Mouse (Mus musculus) retina, adult 2 months (tissue): ENCODE results near the gene Med27.

Experiments used
- DNase-seq: peaks from one replicate; pipeline ENCODE4 v3.0.0-alpha.2; 2012; ENCODE audit warnings: low read depth, low spot score

Gene Med27

DNA sequence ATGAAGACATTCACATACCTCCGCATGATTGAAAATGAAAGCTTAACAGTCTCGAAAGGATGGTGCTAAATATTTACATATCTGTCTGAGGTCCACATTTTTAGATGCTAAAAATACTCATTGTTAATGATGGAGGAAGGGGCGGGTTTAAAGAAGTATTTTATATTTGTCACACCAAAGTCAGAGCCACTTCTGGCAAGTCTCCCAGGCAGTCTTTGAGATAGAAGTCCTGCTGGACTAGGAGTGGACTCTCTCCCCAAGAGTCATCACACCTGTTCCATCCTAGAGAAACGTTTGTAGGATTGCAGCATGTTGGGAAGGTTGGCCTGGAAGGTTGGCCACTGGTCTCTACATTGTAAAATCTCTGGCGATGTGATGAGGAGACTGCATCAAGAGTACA, 90.5 kb downstream of the Med27 start:
- no peak for DNase-seq

DNA sequence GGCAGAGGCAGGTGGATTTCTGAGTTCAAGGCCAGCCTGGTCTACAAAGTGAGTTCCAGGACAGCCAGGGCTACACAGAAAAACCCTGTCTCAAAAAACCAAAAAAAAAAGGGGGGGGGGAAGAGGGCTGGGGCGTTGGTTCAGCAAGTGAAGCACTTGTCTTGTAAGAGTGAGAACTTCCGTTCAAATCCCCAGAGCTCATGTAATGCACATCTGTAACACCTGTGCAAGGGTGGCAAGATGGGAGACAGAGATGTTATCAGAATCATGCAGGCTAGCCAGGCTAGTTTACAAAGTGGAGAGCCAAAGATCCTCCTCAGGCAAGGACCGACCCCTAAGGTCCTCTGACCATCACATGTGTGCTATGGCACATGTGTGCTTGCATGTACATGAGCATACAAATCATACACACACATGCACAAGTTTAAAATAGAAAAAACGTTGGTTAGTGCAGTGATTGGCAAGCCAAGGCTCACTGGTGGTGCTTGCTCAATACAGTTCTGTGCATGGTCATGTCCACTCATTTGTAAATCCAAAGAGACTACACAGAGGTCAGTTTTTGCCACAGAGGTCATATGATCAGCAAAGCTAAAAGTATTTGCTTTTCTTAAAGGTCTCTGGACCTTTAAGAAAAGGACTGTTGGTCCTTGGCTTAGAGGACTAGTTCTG, 91.4 kb downstream of the Med27 start:
- DNase-seq, result no peak

DNA sequence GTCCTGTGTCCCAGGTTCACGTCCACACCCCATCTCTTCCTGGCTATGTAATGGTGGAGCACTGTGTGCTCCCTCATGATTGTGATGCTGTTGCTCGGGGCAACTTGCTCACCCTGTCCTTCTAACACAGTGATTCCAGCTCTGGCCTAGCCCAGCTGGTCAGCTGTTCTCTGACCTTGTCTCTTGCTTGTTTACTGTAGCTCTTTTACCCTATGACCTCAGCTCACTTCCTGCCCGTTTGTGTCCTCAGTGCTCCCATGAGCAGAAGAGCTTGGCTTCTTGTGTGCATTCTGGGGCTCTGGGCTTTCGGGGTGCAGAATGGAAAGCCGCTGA, 91.9 kb downstream of the Med27 start:
- DNase-seq, result no peak

DNA sequence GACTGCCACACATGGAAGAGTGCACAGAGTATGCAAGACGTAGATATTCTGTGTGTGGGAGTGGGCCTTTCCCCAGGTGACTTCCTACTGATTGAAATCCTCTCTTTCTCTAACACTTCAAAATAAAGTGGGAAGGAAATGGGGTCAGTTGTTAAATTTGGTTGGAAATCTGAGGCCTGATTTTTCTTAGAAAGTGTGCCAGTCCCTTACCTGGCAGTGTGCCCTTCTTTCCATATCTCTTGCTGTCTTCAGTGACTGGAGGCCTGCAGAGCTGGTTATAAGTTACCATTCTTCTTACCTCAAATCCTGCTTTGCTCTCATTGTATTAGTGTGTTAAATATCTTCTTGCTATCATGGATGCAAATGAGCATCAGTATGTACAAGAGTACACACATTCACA, 92.4 kb downstream of the Med27 start:
- no peak for DNase-seq

DNA sequence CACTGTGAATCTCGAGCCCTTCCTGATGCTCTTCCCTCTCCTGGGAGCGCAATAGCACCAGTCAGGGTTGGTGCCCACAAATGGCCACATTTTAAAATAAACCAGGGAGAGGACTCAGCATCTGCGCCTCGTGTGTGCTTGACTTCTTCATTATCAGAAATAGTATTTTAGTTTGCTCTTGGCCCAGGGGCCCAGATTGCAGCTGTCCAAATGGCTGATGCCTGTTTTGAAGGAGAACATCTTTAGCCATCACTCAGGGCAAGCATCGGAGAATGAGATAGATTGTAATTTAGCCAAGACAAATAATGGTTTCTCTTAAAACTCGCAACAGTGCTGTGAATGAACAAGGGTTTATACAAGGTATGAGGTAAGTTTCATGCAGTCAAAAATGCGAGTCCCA, 92.8 kb downstream of the Med27 start:
- no peak for DNase-seq

DNA sequence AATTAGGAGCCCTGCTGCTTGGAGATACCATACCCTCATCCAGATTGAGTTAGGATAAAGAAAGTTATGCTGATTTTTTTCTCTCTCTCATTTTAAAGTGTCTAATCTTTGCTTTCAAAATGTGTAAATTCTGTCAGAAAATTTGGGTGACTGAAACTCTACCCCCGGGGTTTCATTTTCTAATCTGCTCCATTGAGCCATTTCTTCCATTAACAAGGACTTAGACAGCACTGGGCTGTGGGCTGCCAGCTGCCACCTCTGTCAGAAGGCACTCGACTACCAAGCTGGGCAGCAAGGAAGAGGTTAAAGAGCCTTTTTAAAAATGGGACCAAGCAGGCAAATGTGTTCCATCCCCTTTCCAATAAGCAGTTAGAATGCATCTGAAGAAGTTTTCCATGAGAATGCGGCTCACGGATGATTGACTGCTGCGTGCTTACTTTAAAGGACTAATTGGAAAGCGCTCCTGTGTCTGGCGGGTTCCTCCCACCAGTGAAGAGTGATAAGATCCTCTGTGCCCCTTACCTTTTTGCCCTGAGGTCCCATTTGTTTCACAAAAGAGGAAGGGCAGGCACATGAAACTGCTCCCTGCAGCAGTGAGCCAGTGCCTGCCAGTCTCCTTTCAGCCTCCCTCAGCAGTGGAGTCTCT, 93.4 kb downstream of the Med27 start:
- no peak for DNase-seq

DNA sequence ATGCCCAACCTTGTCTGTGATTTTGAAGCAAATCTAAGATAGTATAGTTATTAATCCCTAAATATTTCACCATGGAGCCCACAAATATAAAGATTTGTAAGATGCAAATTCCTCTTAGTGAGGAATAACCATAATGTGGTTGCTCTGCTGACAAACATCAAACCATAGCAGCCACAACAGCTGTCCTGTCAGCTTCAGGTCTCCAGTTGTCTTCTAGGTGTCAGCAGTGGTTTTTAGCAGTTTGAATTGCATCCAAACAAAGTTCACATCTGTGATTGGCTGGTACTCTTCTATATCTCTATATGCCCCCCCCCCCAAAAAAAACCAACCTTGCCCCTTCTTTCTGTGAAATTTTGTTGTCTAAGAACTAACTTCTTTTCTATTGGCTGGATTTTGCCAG, 95.7 kb downstream of the Med27 start:
- DNase-seq, result no peak

DNA sequence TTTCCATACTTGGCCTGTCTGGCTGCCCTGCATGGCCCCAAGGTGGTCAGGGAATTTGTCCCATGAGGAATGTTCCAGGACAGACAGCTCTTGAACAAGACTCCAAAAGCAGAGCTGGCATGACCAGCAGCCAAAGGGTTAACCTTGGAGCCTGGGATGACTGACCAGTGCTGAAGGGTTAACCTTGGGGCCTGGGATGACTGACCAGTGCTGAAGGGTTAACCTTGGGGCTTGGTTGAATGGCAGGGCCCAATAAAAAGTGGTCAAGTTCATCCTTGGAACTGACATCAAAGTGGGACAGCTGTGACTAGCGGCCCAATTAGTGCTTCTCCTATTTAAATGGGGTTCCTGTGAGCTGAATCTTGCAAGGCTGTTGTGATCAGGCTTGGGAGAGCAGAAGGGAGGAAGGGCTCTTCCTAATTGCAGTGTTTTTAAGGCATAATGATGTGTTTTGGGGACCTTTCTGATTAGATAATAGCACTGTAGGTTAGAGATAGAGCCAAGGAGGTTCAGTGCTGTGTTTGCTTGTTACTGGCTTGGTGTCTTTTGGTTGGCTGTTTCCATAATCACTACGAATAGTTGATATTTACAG, 97.1 kb downstream of the Med27 start:
- no peak for DNase-seq

DNA sequence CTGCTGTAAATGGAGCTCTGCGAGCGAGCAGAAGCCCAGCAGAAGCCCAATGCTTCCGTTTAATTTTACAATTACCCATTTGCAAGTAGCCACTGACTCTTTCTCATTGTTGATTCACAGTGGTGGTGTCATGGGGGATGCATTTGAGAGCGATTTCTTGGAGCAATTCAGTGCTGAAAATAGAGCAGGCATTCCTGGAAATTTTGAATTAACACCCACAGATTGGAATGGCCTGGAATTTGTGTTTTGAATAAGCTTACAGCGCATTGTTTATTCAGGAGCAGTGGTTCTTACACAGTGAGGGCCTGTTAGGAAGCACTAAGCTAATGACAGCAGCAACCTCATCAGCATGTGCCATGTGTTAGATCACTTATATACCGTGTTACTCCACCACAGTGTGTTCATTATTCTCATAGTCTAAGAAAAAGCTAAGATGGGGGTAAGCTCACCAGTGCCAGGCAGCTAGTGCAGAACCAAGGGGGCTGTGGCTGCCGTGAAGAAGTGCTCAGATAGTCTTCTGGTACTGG, 101.9 kb downstream of the Med27 start:
- DNase-seq, result no peak

DNA sequence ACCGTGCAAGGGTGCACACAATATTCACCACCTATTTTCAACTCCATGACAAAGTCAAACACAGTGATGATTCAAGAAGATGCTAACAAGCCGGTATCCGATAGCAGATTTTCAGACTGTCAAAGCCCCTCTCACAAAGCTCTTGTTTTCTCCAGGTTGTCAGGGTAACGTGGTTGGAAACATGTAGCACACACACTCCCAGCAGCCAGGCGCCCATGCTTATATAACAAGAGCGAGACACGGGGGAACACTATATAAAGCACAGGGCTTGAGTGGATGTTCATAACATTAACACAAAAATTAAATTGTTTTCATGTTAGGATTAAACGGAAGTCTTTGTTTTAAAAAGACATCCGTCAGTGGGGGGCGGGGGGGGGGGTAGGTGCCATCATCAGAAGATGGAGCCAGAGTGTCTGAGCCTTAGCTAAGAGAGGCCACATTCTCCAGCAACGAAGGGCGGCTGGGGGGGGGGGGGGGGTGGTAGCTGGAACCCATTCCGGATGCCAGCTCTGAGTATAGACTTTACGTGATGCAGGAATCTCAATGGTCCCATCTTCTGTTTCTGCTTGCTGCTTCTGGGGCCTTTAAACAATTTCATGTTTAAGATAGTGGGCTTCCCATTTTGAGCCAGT, 104.9 kb downstream of the Med27 start:
- DNase-seq, result no peak

DNA sequence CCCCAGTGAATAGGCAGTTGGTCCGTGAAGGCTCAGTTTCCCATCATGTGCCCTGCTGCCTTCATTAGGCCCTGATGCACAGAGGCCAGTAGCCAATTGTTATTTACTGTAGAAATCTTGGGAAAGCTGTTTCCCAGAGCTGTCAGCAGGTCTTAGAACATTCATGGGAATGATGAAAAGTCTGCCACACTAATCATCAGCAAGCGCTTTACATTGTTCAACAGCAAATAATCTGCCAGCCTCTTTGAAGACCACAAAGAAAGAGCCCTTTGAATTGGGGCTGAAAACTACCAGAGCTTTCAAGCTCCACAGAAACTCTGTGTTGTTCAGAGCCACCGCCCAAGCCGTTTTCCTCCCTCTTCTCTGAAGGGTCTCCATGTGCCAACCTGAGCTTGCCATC, 106.8 kb downstream of the Med27 start:
- no peak for DNase-seq

DNA sequence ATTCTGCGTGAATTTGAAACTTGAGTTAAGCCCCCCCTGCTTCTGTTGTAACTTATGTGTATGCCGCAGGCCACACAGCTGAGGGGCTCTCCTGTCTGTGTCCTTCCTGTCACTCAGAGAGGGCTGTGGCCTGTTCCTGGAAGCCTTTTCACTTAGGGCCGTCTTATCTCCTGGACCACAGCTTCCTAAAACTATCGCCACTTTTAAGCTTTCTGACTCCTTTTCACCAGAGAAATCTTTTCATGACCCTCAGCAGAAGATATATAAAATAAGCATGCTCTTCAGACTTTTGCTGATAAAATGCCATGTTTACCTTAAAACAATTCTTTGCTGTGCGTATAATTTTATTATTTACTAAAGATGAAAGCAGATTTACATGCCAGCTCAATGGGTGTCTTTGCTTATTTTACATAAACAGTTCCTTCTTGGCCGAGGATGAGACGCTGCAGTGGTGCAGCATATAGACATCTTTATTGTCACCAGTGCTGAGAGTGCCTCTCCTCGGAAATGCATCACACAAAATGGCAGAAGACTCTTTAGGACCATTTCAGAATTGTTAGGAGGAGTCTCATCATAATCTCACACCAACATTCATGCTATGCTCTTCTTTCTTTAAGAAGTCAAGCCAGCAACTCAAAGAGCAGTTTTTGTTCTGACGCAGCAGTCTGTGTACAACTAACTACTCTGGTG, 110.2 kb downstream of the Med27 start:
- DNase-seq, result no peak

DNA sequence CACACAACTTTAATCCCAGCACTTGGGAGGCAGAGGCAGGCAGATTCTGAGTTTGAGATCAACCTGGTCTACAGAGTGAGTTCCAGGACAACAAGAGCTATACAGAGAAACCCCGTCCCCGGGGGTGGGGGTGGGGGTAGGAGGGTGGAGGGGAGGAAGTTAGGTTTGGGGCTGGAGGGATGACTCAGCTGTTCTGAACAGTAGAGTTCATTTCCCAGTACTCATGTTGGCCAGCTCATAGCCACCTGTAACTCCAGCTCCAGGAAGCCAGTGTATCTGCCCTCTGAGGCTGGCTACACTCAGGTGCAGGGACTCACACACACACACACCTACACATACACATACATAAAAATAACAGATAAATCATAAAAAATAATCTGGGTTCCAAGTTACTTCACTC, 111.1 kb downstream of the Med27 start:
- DNase-seq, result no peak

DNA sequence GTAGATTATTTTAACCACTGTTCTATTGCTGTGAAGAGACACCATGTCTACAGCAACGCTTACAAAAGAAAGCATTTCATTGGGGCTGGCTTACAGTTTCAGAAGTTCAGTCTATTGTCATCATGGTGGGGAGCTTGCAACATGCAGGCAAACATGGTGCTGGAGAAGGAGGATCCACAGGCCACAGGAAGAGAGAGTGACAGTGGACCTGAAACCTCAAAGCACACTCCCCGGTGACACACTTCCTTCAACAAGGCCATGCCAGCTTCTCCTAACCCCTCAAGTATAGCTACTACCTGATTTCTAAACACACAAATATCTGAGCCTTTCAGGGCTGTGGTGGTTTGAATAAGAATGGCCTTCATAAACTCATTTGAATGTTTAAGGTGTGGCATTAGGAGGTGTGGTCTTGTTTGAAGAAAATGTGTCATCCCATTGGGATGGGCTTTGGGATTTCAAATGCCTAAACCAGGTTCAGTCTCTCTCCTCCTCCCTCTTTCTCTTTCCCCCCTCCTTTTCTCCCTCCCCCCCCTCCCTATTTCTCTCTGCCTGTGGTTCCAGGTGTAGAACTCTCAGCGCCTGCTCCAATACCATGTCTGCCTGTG, 111.8 kb downstream of the Med27 start:
- no peak for DNase-seq

DNA sequence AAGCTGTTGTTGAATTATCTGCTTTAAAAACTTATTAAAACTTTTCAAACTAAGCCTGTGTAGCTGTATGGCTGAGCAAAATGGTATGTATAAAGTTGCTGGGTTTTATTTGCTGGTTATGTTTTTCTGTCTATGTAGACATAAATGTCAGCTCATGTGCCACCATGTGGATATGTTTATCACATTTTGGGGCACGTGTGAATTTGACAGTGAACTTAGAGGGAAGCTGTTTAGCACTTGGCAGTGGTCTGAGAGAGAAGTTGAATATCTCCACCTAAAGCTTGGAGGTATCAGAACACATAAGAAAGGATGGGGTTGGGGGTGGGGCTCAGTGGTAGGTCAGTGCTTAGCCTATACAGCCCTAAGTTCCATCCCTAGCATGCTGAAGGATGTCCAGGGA, 113.0 kb downstream of the Med27 start:
- DNase-seq, result no peak

DNA sequence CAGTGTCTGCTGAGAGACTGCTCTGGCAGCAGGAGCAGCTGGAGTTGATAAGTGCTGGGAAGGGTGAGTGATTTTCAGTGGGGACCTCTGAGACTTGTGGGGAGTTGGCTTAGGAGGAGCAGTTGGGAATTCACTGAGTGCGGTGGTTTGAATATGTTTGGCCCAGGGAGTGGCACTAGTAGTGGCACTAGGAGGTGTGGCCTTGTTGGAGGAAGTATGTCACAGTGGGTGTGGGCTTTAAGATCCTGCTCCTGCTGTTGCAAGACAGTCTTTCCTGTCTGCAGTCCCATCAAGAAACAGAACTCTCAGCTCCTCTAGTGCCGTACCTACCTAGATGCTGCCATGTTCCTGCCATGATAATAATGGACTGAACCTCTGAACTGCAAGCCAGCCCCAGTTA, 115.2 kb downstream of the Med27 start:
- DNase-seq, result no peak

DNA sequence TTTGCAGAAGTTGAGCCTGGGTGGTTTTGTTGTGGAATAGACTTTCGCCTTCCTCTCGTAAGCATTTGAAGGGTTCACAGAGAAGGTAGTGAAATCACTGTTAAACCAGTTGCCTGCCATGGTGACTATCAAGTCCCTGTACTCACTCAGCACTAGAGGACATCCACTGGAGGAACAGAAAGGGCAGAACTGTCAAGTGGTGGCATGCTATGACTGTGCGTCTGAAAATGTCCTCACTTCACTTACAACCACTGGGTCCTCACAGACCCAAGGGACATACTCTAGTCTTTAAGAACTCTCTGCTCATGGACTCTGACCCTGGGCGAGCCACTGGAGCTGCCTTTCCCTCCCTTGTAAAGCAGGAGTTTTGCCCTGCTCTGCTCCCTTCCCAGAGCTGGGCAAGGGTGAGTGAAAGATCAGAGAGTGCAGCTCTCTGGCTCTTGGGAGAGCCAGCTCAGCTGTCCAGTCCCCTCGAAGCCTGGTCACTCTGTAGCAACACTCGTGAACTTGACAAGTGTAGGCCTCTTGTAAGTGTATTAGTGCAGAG, 116.5 kb downstream of the Med27 start:
- DNase-seq, result no peak

DNA sequence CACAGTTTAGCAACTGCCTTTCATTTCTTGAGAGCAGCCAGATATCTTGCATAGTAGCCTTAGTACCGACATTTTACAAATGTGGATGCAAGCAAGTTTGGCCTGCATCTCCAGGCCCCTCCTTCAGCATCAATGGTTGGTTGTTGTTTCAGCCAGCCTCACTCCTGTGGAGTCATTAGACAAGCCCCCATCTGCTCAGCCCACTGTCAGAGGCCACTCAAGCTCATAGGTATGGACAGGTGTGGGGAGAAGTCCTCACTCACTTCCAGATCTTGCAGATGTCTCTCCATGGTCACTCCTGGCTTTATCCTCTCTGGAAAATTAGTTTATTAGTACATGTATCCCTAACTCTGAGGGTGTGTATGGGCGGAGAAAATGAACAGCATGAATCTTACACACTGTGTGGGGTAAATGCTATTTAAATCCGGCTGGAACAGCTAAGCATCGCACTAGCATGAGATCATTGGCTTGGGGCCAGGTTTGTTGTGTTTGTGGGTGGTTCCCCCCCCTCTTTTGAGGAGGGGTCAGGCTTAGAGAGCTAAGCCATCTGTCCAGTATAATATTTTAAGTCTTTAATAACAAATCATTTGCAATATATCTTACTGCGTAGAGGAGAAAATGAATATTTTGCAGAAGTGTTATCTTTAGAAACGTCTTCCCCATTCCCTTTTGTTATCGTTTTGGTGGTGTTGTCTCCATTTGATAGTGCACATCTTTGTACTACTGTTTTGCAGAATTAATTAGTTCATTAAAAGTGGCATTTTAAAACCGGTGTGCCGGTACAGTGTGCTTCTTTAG, 118.4 kb downstream of the Med27 start:
- DNase-seq, result no peak

DNA sequence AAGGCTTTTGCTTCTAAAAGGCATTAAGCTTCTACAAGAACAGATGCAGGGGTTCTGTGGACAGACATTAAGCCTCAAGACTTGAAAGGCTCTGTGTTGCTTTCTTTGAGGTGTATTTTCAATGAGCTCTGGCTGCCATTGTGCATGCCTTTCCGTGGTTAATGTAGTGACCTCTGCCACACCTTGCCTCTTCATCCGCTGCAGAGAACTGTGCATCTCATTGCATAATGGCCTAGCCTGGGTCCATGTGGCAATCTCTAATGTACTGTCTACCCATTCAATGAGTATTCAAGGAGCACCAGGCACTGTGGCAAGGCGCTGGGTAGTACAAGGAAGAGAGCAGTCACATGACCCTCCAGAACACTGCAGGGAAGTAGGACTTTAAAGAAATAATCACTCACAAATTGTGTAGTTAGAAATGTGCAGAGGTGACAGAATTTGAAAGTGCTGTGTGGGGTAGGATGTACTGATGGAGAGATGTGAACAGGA, 119.1 kb downstream of the Med27 start:
- DNase-seq, result no peak

DNA sequence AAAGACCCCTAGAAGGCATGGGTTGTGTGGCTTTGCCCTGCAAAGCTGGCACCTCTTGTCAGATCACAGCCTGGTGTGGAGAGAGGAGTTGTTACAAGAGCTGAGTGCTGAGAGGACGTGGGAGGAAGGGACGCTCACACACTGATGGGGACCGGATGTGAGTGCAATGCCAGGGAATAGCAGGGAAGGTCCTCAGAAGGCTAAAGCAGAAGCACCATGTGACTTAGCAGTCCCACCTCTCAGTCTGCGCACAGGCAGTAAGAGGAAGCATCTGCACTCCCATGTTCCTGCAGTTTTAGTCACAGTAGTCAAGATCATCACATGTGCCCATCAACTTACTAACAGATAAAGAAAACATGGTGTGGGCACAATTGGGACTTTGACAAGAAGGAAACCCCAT, 119.8 kb downstream of the Med27 start:
- DNase-seq, result no peak
